Mouse (Mus musculus) brown adipose tissue, adult 24 weeks (tissue): ENCODE data around the gene BC048671. TPM values are rescaled to one million over a fixed set of nuclear protein-coding genes. Genes with fewer than 3 reads are reported as not detected.

Experiments
- H3K27ac ChIP-seq: fragments of 200-500 bp; replicated peaks from 2 replicates; pipeline ENCODE4 v1.5.1; 2012; ENCODE audit warnings: low read depth, mild to moderate bottlenecking, low read length
- H3K4me1 ChIP-seq: fragments of 200-500 bp; 2 replicates; pipeline ENCODE4 v1.6.1; 2012; ENCODE audit warnings: low read length, mixed read lengths; ENCODE audit not compliant: control insufficient read depth, insufficient read depth, insufficient read length
- H3K4me3 ChIP-seq: fragments of 200-500 bp; 2 replicates; pipeline ENCODE4 v1.5.1; 2012; ENCODE audit warnings: low read depth, mild to moderate bottlenecking, low read length, moderate library complexity; ENCODE audit not compliant: insufficient read depth
- polyA plus RNA-seq: library from polyadenylated mRNA; stranded (reverse); fragments of >200 nt; gene quantifications from 2 replicates; pipeline ENCODE4 v1.2.4, GENCODE M21; 2012; ENCODE audit not compliant: missing spikeins, insufficient read depth, insufficient read length

Gene BC048671
- polyA plus RNA-seq, 1 experiment = not detected

DNA sequence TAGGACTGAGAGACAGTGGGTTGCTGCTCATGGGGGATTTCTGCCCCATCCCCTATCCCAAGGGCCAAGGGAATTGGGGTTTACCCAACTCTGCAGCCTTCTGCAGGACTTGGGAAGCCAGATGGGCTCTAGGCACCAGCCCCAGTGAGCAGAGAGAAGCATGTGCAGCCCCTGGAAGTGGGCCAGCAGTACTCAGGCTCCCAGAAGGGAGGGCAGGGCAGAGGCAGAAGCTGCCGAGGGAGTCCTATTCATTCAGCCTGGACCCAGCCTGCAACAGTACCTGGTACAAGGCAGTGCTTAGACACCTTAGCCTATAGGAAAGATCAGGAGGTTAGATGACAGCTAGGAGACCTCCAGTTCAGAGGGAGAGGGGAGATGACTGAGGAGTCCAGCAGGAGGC lies 28.9 kb downstream of the BC048671 start:
- Histone ChIP-seq H3K4me1 (no peaks in the 10 kb centered on the region), H3K4me3 (no peak overlapping the region), H3K27ac (no peak overlapping the region)

GRCm38 (mm10) chr6:90332561-90333425 lies 31.8 kb downstream of the BC048671 start, which contains the start of gene Uroc1:
TSS of gene Uroc1 (plus strand) at chr6:90333284.
- Histone ChIP-seq H3K27ac (no peak within 1 kb of the TSS), H3K4me3 (no peak within 1 kb of the TSS), H3K4me1 (no peaks in the 10 kb centered on the region)

DNA sequence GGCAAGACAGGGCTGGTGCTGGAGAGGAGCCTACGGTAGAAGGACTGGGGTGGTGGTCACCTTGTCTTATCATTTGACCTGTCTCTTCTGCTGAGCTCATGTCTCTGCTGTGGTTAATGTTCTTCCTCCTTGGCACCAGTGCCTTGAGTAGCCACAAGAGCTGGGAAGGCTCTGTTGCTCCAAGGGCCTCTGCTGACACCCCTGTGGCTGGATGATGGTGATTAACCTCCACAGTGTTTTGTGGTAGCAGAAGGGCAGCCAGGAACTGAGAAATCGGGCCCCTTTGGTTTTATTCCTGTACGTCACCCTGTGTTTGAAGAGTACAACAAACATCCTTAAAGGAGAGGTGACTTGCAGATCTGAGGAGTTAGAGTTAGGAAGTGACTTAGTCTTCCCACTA lies 33.2 kb downstream of the BC048671 start:
- Histone ChIP-seq H3K4me1 (no peaks in the 10 kb centered on the region), H3K27ac (no peak overlapping the region), H3K4me3 (no peak overlapping the region)

DNA sequence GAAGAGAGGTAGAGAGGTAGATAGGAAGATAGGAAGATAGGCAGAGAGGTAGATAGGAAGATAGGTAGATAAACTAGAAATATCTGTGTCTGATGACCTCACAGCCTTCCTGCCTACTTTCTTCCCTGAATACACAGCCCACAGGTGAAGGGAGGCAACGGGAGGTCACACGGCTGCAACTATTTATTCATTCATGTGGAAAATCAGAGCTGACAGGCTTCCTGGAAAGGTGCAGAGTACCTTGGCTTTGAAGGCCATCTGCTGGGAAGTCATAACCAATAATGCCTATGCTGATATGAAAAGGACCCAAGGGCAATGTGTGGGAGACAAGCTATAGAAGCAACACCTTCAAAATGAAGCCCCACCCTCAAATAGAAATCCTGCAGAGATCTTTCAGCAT lies 41.3 kb downstream of the BC048671 start:
- no peak overlapping the region for H3K4me3 ChIP-seq

DNA sequence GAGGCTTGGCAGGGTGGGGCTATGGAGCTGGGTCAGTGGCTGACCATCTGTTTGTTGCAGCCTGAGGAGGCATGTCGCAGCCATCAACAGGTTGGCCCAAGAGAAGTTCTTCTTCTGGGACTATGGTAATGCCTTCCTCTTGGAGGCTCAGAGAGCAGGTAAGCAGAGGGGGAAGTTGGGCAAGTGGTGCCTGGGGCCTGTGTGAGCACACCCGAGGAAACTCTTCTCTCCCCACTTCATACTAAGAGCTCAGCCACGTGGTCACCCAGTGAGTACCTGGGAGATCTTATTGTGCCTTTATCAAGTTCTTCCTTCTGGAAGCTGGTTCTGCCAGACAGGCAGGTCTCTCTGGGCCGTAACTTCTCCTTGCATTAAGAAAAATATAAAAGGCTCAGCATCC lies 46.2 kb downstream of the BC048671 start:
- H3K4me3 ChIP-seq = no peak overlapping the region
- no peak overlapping the region for H3K27ac ChIP-seq
- no peaks in the 10 kb centered on the region for H3K4me1 ChIP-seq

More for the DNA sequence above, 41.3 kb downstream of the BC048671 start:
- Histone ChIP-seq H3K4me1 (no peaks in the 10 kb centered on the region), H3K27ac (no peak overlapping the region)

DNA sequence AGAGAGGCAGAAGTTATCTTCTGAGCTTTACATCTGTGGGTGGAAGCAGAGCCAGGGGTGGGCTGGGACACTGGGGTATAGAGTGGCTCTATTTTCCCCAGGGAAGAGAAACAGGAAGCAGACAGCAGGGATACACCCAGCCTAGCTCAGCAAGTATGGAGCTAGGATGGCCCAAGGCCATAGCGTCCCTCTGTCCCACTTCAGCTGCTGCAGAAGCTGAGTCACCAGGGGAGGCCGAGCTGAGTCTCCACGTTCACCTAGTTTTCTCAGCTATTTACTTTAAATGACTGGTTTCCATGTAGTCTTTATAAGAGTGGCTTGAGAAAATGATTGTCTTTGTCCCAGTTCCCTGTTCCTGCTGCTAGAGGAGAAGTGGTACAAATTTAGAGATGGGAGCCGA lies 47.5 kb downstream of the BC048671 start:
- Histone ChIP-seq H3K4me3 (no peak overlapping the region), H3K27ac (no peak overlapping the region), H3K4me1 (no peaks in the 10 kb centered on the region)

DNA sequence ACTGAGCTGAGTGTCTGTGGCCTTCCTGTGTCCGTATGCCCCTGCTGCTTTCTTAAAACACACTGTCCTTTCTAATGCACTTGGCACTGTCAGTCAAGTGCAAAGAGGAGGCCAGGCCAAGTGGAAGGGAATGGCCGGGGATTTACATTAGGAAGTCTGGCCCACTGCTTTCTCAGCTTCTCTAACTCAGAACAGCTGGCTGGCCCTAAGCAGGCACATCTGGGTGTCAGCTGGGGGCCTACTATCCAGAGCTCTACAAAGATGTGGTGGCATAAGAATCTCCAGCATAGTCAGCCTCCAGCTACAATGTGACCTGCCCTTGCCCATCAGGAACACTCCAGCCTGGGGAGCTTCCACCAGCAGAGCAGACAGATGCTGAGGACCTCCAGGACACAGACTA lies 49.0 kb downstream of the BC048671 start:
- Histone ChIP-seq H3K4me3 (no peak overlapping the region), H3K27ac (no peak overlapping the region), H3K4me1 (no peaks in the 10 kb centered on the region)

Other genes with a start within 250 kb of the BC048671 start
- gene Vmn1r49, start 222.7 kb upstream of the BC048671 start, polyA plus RNA-seq = not detected in 2 replicates
- not detected in 2 replicates for gene Vmn1r50, start 199.8 kb upstream of the BC048671 start, polyA plus RNA-seq
- gene Vmn1r51, start 178.6 kb upstream of the BC048671 start, polyA plus RNA-seq = not detected in 2 replicates
- not detected in 2 replicates for gene Vmn1r52, start 126.4 kb upstream of the BC048671 start, polyA plus RNA-seq
- not detected in 2 replicates for gene V1ra8, start 98.4 kb upstream of the BC048671 start, polyA plus RNA-seq
- not detected in 2 replicates for gene Vmn1r53, start 76.8 kb upstream of the BC048671 start, polyA plus RNA-seq
- not detected in 2 replicates for gene Vmn1r54, start 54.9 kb upstream of the BC048671 start, polyA plus RNA-seq
- not detected in 2 replicates for gene Chst13, start 24.0 kb downstream of the BC048671 start, polyA plus RNA-seq
- gene Uroc1, start 32.1 kb downstream of the BC048671 start, polyA plus RNA-seq = not detected in 2 replicates
- gene Zxdc, start 68.3 kb downstream of the BC048671 start, polyA plus RNA-seq = 5.4 and 5.7 TPM in 2 replicates
- 1.6 TPM in 1 of 2 replicates, not detected in the other for gene Cfap100, start 127.6 kb downstream of the BC048671 start, polyA plus RNA-seq
- gene Klf15, start 161.4 kb downstream of the BC048671 start, polyA plus RNA-seq = 14.5 and 19.8 TPM in 2 replicates
- gene Aldh1l1, start 185.2 kb downstream of the BC048671 start, polyA plus RNA-seq = 46.2 and 52.8 TPM in 2 replicates